Mouse (Mus musculus): ENCODE measurements around the gene Rplp0.

GRCm38 (mm10) chr5:115569308-115569707 is 10.0 kb downstream of the Rplp0 start:
- TF ChIP-seq CTCF (IDR thresholded peaks at IDR 0.05; ENCODE audit: extremely low read depth, insufficient read depth, low read length) (no peak), POLR2A (IDR thresholded peaks at IDR 0.05; ENCODE audit: extremely low read depth, insufficient read depth, low read length) (no peak)
